Mouse (Mus musculus) stomach, postnatal 0 days (tissue): ENCODE data around the gene Hist1h2bk. TPM values are rescaled to one million over a fixed set of nuclear protein-coding genes. Genes with fewer than 3 reads are reported as not detected.
A peak's percentile ranks its signal among the peaks of the same experiment; 100 is the strongest.

ENCODE experiments used
- ATAC-seq: fragments of 200-750 bp; cut with Nextera tagmentation; 2 replicates; pipeline ENCODE4 v1.8.0; 2017; ENCODE audit not compliant: low FRiP score, low TSS enrichment
- DNase-seq: peaks from one replicate; pipeline ENCODE4 v3.0.0-alpha.2; 2016; ENCODE audit warnings: low spot score
- H3K27ac ChIP-seq: fragments of 300-500 bp; sonication (generic); replicated peaks from 2 replicates; pipeline ENCODE4 v1.5.1; 2014; ENCODE audit warnings: mild to moderate bottlenecking, control low read depth
- H3K27me3 ChIP-seq: fragments of 300-500 bp; sonication (generic); 2 replicates; pipeline ENCODE4 v1.6.1; 2014; ENCODE audit warnings: low read length; ENCODE audit not compliant: control insufficient read depth, insufficient read depth
- H3K36me3 ChIP-seq: fragments of 300-500 bp; sonication (generic); 2 replicates; pipeline ENCODE4 v1.6.1; 2014; ENCODE audit warnings: low read length, mixed read lengths; ENCODE audit not compliant: control insufficient read depth, insufficient read depth
- H3K4me1 ChIP-seq: fragments of 300-500 bp; sonication (generic); replicated peaks from 2 replicates; pipeline ENCODE4 v1.6.1; 2014; ENCODE audit warnings: antibody characterized with exemption; ENCODE audit not compliant: control insufficient read depth, insufficient read depth
- H3K4me2 ChIP-seq: fragments of 300-500 bp; sonication (generic); replicated peaks from 2 replicates; pipeline ENCODE4 v1.6.1; 2014; ENCODE audit warnings: low read depth, mild to moderate bottlenecking, control low read depth, moderate library complexity
- H3K4me3 ChIP-seq: fragments of 300-500 bp; sonication (generic); 2 replicates; pipeline ENCODE4 v1.5.1; 2014; ENCODE audit warnings: low read depth, low read length, control low read depth
- H3K9ac ChIP-seq: fragments of 300-500 bp; sonication (generic); 2 replicates; pipeline ENCODE4 v1.6.1; 2014; ENCODE audit warnings: mild to moderate bottlenecking, low read length, control low read depth, mixed read lengths
- H3K9me3 ChIP-seq: fragments of 300-500 bp; sonication (generic); 2 replicates; pipeline ENCODE4 v1.6.1; 2016; ENCODE audit warnings: low read length; ENCODE audit not compliant: control insufficient read depth
- CTCF ChIP-seq: IDR thresholded peaks from 2 replicates; pipeline ENCODE4 v1.5.1; 2016; ENCODE audit warnings: antibody characterized with exemption, low read depth, mild to moderate bottlenecking, moderate library complexity
- EP300 ChIP-seq: optimal IDR thresholded peaks from 2 replicates; pipeline ENCODE3; 2016; ENCODE audit warnings: antibody characterized with exemption
- WGBS: fragments of 180-500 bp; shearing (Covaris S2); extraction: QIAGEN DNeasy Blood & Tissue Kit; methylation state at CpG from one replicate; pipeline ENCODE4 v1.1.7; 2014; 5-methylcytosine and 5-hydroxymethylcytosine counted together
- polyA plus RNA-seq: library from polyadenylated mRNA; unstranded; fragments of >200 nt; fragmentation: Nextera tagmentation; extraction: Ambion mirVana; gene quantifications from 2 replicates; pipeline ENCODE4 v1.2.1, GENCODE M21; 2015

Gene Hist1h2bk
- polyA plus RNA-seq, 1 experiment from 2014 or later: 0.99 TPM

- 0 out of 2 replicates have a peak overlapping the region, but pooled peaks have one; percentile 20 for H3K27ac ChIP-seq
- no peak for ATAC-seq
Measured at GRCm38 (mm10) chr13:22026058-22027031, 9.3 kb upstream of the Hist1h2bk start.

GRCm38 (mm10) chr13:22028673-22029460 lies 6.8 kb upstream of the Hist1h2bk start:
- ATAC-seq: peak; percentile 86
- Histone ChIP-seq H3K4me2 (peak overlapping the region; percentile 65), H3K36me3 (no peaks in the 10 kb centered on the region), H3K27ac (peak overlapping the region; percentile 78; the same call in 1 of the 2 replicates), H3K9me3 (no peaks in the 10 kb centered on the region), H3K4me3 (peak overlapping the region; percentile 49), H3K9ac (0 out of 2 replicates have a peak overlapping the region, but pooled peaks have one; percentile 54), H3K4me1 (no peaks in the 10 kb centered on the region), H3K27me3 (no peaks in the 10 kb centered on the region)
- 2% methylated on average over 40 of the region's 40 CpGs for WGBS
- no peak for TF ChIP-seq EP300
- TF ChIP-seq CTCF: peak; percentile 96
- peak; percentile 95 for DNase-seq

More at GRCm38 (mm10) chr13:22026058-22027031, 9.3 kb upstream of the Hist1h2bk start:
- no peaks in the 10 kb centered on the region for H3K9me3 ChIP-seq
- no peak for TF ChIP-seq CTCF
- TF ChIP-seq EP300: no peak
- peak; percentile 87 for DNase-seq
- 2% methylated on average over 35 of the region's 35 CpGs for WGBS
- peak overlapping the region; percentile 37 for H3K4me3 ChIP-seq
- no peaks in the 10 kb centered on the region for H3K4me1 ChIP-seq
- peak overlapping the region; percentile 64 for H3K4me2 ChIP-seq
- no peaks in the 10 kb centered on the region for H3K36me3 ChIP-seq
- H3K27me3 ChIP-seq: no peaks in the 10 kb centered on the region
- peak overlapping the region; percentile 55 for H3K9ac ChIP-seq

- H3K36me3 ChIP-seq: no peaks in the 10 kb centered on the region
- TF ChIP-seq CTCF: no peak
- TF ChIP-seq EP300: no peak
- H3K9me3 ChIP-seq: no peaks in the 10 kb centered on the region
- H3K9ac ChIP-seq: no peak overlapping the region
- DNase-seq: no peak
- ATAC-seq: no peak
- H3K27me3 ChIP-seq: no peaks in the 10 kb centered on the region
- no peak overlapping the region for H3K4me3 ChIP-seq
- H3K27ac ChIP-seq: no peak overlapping the region
- no peaks in the 10 kb centered on the region for H3K4me1 ChIP-seq
- 41% methylated on average over 8 of the region's 8 CpGs for WGBS
- H3K4me2 ChIP-seq: no peak overlapping the region
Measured at GRCm38 (mm10) chr13:22029928-22030327, 5.7 kb upstream of the Hist1h2bk start.

- no peak for ATAC-seq
- no peak overlapping the region for H3K9ac ChIP-seq
- no peak overlapping the region for H3K27ac ChIP-seq
- no peak overlapping the region for H3K4me3 ChIP-seq
- WGBS: 6% methylated on average over 4 of the region's 4 CpGs
- TF ChIP-seq EP300 (no peak), CTCF (peak; percentile 66)
- DNase-seq: no peak
- H3K27me3 ChIP-seq: no peaks in the 10 kb centered on the region
- no peak overlapping the region for H3K4me2 ChIP-seq
- no peaks in the 10 kb centered on the region for H3K4me1 ChIP-seq
- no peaks in the 10 kb centered on the region for H3K9me3 ChIP-seq
- no peaks in the 10 kb centered on the region for H3K36me3 ChIP-seq
Measured at GRCm38 (mm10) chr13:22030493-22030892, 5.2 kb upstream of the Hist1h2bk start.

GRCm38 (mm10) chr13:22033741-22034442 lies 1.8 kb upstream of the Hist1h2bk start:
- H3K4me2 ChIP-seq: no peak overlapping the region
- H3K9me3 ChIP-seq: no peaks in the 10 kb centered on the region
- H3K27ac ChIP-seq: no peak overlapping the region
- ATAC-seq (no peak), DNase-seq (no peak)
- no peak for TF ChIP-seq CTCF
- TF ChIP-seq EP300: no peak
- H3K9ac ChIP-seq: no peak overlapping the region
- H3K4me1 ChIP-seq: no peaks in the 10 kb centered on the region
- H3K4me3 ChIP-seq: no peak overlapping the region
- H3K27me3 ChIP-seq: no peaks in the 10 kb centered on the region
- WGBS: 39% methylated on average over 5 of the region's 5 CpGs
- H3K36me3 ChIP-seq: no peaks in the 10 kb centered on the region
